In the genomic region with DNA sequence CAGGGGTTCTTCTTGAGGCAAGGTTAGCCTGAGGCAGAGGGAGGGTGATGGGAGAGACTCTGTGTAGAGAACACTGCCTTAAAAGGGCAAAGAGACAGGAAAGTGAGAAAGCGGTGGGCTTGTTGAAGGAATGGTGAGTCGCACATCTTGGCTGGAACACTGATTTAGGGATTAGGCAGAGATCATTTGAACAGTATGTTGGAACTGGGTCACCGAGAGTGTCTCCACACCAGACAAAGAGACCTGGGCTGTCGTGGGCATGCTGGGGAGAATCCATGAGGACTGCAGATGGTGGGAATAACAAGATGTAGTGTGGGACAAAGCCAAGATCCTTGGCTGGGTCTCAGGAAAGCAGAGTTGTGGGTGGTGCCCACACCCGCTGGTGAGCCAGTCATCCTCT, we compare ENCODE assay signal across 14 mouse cellular contexts.
A peak's percentile ranks its signal among the peaks of the same experiment; 100 is the strongest.
DNase-seq lines count a peak whose midpoint lies in the region; ATAC-seq and TF ChIP-seq lines count a peak whose summit lies in the region.
"Had no signal": no experiment of that assay in that cellular context is flagged by ENCODE, and none has a peak within 500 bp of the region (broad histone marks: within the 10 kb centered on the region; RNA-seq: fewer than 3 reads in every experiment).

No protein-coding gene starts in this region.

- no peaks in the 10 kb centered on the region for H3K4me1 ChIP-seq in lung, postnatal 0 days (ENCODE audit: insufficient read depth, low read depth, low read length)
- H3K4me1 ChIP-seq: liver, embryonic 13.5 days had no signal

- intact Hi-C loops in left cerebral cortex, postnatal 4 days (cut with DNase I): no loop called here

- TF ChIP-seq EP300 in lung, postnatal 0 days (IDR thresholded peaks at IDR 0.05): no peak

- H3K9me3 ChIP-seq in lung, postnatal 0 days (ENCODE audit: low read length): no peaks in the 10 kb centered on the region
- H3K9me3 ChIP-seq: embryonic facial prominence, embryonic 13.5 days; liver, embryonic 13.5 days; midbrain, embryonic 12.5 days had no signal

- H3K4me2 ChIP-seq in lung, postnatal 0 days (replicated peaks; ENCODE audit: low read depth, low read length): no peak overlapping the region
- H3K4me2 ChIP-seq: embryonic facial prominence, embryonic 13.5 days; liver, embryonic 13.5 days; midbrain, embryonic 12.5 days had no signal

- H3K9ac ChIP-seq in lung, postnatal 0 days (replicated peaks; ENCODE audit: low read depth): no peak overlapping the region
- H3K9ac ChIP-seq: embryonic facial prominence, embryonic 13.5 days; liver, embryonic 13.5 days; midbrain, embryonic 12.5 days had no signal

- H3K4me3 ChIP-seq in lung, postnatal 0 days (ENCODE audit: low read depth, low read length): no peak overlapping the region
- H3K4me3 ChIP-seq: embryonic facial prominence, embryonic 13.5 days; liver, embryonic 13.5 days; midbrain, embryonic 12.5 days had no signal

- H3K27me3 ChIP-seq in lung, postnatal 0 days (replicated peaks; ENCODE audit: insufficient read depth, low read length): no peaks in the 10 kb centered on the region
- H3K27me3 ChIP-seq: embryonic facial prominence, embryonic 13.5 days; liver, embryonic 13.5 days; midbrain, embryonic 12.5 days had no signal

- no peak for ATAC-seq in lung, postnatal 0 days
- ATAC-seq: intestine, postnatal 0 days had no signal

- H3K36me3 ChIP-seq in lung, postnatal 0 days (ENCODE audit: insufficient read depth, low read length): no peaks in the 10 kb centered on the region
- H3K36me3 ChIP-seq: embryonic facial prominence, embryonic 13.5 days; liver, embryonic 13.5 days; midbrain, embryonic 12.5 days had no signal

- no peak overlapping the region for H3K27ac ChIP-seq in lung, postnatal 0 days (ENCODE audit: low read length)
- H3K27ac ChIP-seq: embryonic facial prominence, embryonic 13.5 days; liver, embryonic 13.5 days; midbrain, embryonic 12.5 days had no signal

- peak; percentile 77 for DNase-seq in NIH3T3 (ENCODE audit: low read depth)
- DNase-seq in cerebellum, adult 11 months: peak; percentile 65
- DNase-seq in frontal cortex, postnatal 36 days (ENCODE audit: low spot score in 2 of 2): peak; percentile 71 to 84
- DNase-seq in left cerebral cortex, postnatal 4 days: peak; percentile 48
- DNase-seq in lung, postnatal 0 days (ENCODE audit: low spot score): no peak
- no peak for DNase-seq in spleen, postnatal 36 days (ENCODE audit: low spot score in 2 of 2)
- no peak for DNase-seq in kidney, adult 9 months
- DNase-seq in ovary, postnatal 10 days (ENCODE audit: low spot score): no peak
- DNase-seq: adrenal gland, postnatal 25 days; heart, adult 18-20 months; liver, embryonic 13.5 days had no signal

- WGBS in lung, postnatal 0 days: 75% methylated on average over 5 of the region's 5 CpGs

- TF ChIP-seq CTCF in lung, postnatal 0 days (IDR thresholded peaks at IDR 0.05): no peak

Comparison
In these comparisons a context has a peak if more than half of its experiments do, and no peak if none do; other contexts are left out.
1. DNase-seq: peak in NIH3T3 (single experiment), cerebellum, adult 11 months (single experiment), frontal cortex, postnatal 36 days (2 of 2) and left cerebral cortex, postnatal 4 days (single experiment); none in lung, postnatal 0 days (single experiment), spleen, postnatal 36 days (0 of 2), kidney, adult 9 months (single experiment) and ovary, postnatal 10 days (single experiment).